Mouse (Mus musculus) layer of hippocampus, postnatal 25 days (tissue): ENCODE results near the gene Prdm9. TPM values are rescaled to one million over a fixed set of nuclear protein-coding genes. Genes with fewer than 3 reads are reported as not detected.

ENCODE experiments used
- DNase-seq, 2 experiments: peaks; one replicate each; pipeline ENCODE4 v3.0.0; 2022; ENCODE audit warnings: mixed read lengths in 2 of 2, low spot score in 1 of 2; ENCODE audit errors: extremely low spot score in 1 of 2
- total RNA-seq, 2 experiments: library from RNA; stranded (reverse); gene quantifications; 2 replicates each; pipeline ENCODE4 v1.2.3; 2021

Gene Prdm9
- total RNA-seq, 2 experiments from 2014 or later, result 2.5 to 4.2 TPM

DNA sequence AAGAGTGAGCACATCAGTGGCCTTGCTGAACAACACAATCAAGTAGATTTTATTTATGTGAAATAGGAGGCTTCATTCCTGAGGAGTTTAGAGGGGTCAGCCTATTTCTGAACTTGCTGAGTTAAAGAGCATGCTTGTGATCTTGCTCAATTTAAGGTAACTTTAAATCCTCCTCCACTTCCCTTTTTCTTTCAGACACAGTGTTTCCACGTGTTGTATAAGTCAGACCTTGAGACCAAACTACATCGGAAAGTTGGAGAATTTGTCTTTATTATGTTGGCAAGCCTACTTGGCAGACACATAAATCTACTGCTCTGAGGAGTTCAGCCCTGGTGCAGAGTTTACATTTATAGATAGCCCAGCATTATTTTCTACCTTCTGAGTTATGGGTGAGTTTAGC, 35.3 kb downstream of the Prdm9 start:
- no peak for DNase-seq

DNA sequence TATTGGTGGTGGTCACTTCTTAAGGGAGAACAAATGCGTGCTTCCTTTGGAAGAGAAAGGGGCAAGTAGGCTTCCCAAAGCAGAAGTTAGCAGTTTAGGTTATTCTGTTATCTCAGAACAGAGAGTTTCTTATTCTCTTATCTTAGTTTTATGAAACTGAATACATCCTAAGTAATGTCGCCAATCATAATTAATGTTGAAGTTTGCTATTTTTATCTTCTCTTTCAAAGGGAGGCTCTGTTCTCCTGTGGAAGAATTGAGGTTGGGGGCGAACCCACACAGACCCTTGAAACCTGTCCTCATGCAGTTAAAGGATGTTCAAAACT, 36.4 kb downstream of the Prdm9 start:
- DNase-seq, result no peak

DNA sequence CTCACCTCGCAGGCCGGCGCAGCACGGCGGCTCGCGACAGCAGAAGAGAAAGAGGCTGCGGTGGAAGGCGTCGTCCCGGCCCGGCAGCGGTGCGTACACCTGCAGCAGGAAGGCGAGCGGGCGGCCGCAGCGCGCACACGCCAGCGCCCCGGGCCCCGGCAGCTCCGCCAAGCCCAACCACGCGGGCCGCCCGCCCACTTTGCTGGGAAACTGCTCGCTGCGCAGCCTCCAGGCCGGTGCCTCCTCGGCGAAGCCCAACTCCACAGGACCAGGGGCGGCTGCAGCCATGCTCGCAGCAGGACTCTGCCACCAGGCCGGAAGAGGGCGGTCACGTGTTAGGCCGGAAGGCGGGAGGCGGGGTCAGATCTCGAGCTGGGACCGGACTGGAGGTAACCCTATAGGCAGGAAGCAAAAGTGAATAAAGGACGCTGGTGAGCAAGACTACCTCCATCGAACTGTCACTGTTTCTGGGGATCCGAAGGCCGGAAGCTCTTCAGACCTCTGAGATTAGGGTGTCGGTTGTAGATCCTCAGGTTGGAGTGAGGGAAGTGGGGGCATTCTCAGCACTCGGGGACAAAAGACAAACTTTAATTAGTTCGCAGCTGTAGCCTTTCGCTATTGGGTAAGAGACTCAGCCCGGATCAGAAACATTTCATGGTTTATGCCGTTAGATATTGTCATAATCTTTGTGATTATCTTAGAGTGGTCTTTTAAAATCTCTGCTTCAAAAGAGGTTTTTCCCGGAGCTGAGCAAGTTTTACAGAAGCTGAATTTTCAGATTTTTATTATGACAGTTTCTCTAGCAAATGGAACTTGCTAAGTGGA, 37.0 kb downstream of the Prdm9 start, which contains the start of gene Pdcd2:
TSS of gene Pdcd2 (minus strand) at position 316 of the 825 bp plus-strand sequence.
- DNase-seq, result peak; percentile 78 to 85

DNA sequence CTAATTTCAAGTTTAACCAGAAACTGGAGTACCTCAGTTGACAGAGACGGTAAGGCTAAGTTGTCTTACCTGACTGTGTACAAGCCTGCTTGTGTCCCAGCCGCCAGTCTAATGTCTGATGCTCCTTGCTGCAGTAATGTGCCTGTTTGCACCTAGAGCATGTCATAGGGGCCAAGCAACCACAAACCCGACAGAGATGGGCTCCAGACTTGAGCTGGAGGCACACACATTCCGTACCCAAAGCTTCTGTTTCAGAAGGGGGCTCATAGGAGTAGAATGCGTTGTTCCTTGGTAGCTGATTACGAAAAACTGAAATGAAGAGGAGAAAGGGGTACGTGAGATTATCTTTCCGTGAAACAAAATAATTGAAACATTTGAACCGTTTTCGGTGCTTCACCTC, 37.9 kb downstream of the Prdm9 start:
- no peak for DNase-seq

DNA sequence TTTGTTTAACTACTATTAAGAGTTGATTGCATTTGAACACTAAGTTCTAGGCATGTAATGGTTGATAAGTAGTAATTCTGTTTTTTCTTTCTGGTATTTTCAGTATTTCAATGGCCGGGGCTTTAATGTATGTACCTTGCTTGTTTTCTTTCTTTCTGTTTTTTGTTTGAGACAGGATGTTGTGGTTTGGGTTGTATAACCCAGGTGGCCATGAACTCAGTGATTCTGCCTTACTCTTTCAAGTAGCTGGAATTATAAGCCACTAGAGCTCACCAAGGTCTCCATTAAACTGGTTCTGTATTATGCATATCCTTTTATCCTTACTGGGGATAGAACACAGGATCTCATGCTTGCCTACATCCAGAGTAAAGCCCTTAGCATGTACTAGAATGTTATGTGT, 45.4 kb downstream of the Prdm9 start:
- no peak for DNase-seq

DNA sequence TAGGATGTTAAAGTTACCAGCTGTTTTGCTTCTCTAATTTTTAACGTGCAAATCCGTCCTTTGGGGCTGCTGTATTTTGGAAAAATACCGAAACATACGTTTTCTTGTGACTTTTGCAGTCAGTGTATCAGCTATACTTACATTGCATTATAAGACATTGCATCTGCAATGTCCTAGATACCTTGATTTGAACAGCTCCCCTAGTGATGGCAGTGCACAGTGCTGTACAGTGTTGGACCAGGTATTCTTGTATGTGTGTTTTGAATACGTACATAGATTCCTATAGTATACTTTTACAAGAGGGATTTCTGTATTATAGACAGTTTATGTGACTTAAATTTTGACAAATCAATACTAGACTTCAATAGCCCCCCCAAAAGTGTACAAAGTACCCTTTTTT, 46.0 kb downstream of the Prdm9 start:
- DNase-seq, result no peak

DNA sequence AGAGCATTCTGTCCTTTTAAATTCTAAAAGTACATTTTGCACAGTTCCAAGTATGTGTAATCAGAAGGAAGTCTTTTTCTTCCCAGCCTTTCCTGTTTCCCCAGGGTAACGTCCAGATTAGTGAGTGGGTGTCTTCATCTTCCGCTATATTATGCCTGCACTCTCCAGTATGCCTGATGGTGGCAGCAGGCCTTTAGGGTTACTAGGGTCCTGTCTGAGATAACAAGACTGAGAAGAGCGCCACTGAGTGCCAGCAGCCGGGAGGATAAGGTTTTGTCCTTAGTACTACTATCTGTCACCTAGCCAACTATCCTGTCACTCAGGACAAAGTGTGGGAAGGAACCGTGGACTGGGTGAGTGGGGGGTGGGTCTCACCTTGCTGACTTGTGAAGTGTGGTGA, 46.4 kb downstream of the Prdm9 start:
- DNase-seq, result no peak

DNA sequence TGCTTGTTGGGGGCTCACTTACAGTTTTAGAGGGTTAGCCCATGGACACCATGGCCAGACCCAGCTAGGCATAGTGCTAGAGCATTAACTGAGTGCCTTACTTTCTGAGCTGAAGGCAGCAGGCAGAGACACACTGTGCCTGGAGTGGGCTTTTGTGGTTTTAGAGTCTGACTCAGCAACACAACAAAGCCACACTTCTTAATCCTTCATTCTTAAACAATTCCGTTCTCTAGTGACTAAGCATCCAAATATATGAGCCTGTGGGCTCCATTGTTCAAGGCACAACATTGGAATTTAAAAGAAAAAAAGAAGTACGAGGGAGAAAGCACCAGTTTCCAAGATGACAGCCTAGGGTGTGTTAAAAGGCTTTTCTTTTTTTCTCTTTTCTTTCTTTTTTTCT, 53.5 kb downstream of the Prdm9 start:
- no peak for DNase-seq

DNA sequence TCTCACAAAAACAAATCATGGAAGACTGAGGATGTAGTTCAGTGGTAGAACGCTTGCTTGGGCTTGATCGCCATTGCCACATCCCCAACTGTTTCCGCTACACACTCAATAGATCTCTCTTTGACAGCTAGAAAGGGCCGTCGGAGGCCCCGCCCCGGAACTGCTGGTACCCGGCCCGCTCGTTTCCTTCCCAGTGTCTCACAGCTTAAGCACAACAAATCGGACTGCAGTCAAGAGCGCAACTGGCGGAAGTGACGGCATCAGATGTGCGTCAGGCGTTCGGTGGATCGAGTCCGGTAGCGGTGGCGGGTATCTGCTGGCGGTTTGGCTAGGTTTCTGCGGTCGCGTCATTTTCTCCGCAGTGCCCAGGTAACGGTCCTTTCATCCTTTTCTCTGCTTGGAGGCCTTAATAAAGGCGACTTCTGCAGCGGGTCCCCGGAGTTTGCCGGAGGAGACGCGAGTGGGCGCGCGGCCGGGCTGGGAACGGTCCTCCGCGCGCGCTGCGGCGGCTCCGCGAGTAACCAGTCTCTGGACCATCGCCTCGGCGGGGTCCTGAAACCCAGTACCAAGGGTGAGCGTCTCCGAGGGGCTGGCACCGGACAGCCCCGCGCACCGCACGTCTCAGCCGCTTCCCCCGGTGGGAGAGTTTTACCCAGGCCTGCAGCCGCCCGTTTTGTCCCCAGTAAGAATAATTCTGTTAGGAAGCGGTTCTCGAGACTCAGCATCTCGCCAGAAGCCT, 64.3 kb downstream of the Prdm9 start, which contains the start of the genes Psmb1 and Tbp:
TSS of gene Psmb1 (minus strand) at position 96 of the 739 bp plus-strand sequence.
TSS of gene Tbp (plus strand) at position 233 of the 739 bp plus-strand sequence.
- peak; percentile 91 to 96 for DNase-seq

DNA sequence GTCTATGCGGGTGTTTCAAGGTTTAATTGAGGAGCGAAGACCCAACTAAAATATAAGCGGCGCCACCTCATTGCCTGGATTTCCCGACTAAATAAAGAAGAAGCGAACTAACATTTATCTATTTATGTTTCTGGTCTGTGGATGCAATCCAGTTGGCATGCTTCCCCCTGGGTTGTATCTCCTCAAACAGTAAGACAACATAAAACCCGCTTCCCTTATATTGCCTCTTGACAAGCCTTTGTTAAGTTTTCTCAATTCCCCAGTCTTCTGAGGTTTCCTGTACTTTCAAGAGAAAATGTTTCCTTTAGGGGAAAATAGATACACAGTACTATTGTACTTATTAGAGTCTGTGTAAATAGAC, 65.4 kb downstream of the Prdm9 start:
- DNase-seq, result no peak

DNA sequence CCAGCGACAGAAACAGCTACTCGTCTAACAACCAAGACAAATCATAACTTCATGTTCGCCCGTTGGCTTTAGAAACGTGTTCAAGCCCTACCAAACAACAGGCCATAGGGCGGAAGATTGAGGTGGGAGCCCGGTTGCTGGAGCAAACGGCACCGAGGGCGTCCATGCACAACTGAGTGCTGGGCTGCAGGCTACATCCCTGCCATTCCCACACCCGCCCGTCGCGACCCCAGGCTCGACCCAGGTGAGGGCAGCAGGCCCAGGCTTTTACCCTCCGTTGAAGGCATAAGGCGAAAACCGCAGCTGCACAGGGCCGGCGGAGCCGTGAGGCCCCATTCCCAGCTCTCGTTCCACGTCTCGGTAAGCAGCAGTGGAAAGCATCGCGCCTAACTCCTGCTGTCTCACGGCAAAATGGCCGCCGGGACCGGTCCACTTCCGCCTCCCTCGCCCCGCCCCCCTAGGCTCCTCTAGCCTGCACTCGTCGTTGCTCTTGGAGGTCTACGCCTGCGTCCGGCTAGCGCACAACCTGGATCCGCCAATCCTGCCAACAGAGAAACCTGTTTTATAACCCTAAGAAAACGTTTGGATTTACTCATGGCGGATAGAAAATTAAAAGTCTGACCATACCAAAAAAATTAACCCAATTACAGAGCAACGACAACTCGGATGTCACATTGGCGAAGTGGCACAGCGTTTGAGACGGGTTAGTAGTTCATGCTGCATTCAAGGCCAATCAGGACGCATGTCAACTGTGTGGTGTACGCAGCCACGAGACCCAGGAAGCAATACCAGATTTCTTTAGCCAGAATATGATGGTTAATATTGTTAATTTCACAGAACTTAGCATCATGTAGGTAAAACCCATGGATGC, 66.0 kb downstream of the Prdm9 start:
- DNase-seq, result peak; percentile 92 to 95

Other genes starting within 250 kb of the Prdm9 start
- 10 to 100 TPM; 11.6 to 12.8 TPM for gene Dll1, start 187.5 kb downstream of the Prdm9 start, total RNA-seq
- gene Fam120b, start 168.2 kb downstream of the Prdm9 start, total RNA-seq, result 10 to 100 TPM; 42.3 to 45.1 TPM
- 100 to 1,000 TPM; 119 to 138 TPM for gene Psmb1, start 64.6 kb downstream of the Prdm9 start, total RNA-seq
- 10 to 100 TPM; 28.5 to 32.7 TPM for gene Tbp, start 64.5 kb downstream of the Prdm9 start, total RNA-seq
- 10 to 100 TPM; 19.9 to 20.0 TPM for gene Pdcd2, start 37.1 kb downstream of the Prdm9 start, total RNA-seq
- gene Chd1, start 140.6 kb upstream of the Prdm9 start, total RNA-seq, result 10 to 100 TPM; 22.8 to 29.1 TPM